Mouse (Mus musculus) testis, adult 2 months (tissue): ENCODE measurements around the gene Nr1d1.

Experiments
- CTCF ChIP-seq: fragments of 200-500 bp; IDR thresholded peaks from 2 replicates; pipeline ENCODE4 v1.5.1; 2012; ENCODE audit warnings: low read depth, mild to moderate bottlenecking, inconsistent platforms, low read length, moderate library complexity; ENCODE audit not compliant: control insufficient read depth, insufficient read depth, insufficient replicate concordance
- POLR2A ChIP-seq: fragments of 200-500 bp; IDR thresholded peaks from 2 replicates; pipeline ENCODE4 v1.6.1; 2012; ENCODE audit warnings: low read depth, mild to moderate bottlenecking, inconsistent platforms, low read length, moderate library complexity; ENCODE audit not compliant: control insufficient read depth

DNA sequence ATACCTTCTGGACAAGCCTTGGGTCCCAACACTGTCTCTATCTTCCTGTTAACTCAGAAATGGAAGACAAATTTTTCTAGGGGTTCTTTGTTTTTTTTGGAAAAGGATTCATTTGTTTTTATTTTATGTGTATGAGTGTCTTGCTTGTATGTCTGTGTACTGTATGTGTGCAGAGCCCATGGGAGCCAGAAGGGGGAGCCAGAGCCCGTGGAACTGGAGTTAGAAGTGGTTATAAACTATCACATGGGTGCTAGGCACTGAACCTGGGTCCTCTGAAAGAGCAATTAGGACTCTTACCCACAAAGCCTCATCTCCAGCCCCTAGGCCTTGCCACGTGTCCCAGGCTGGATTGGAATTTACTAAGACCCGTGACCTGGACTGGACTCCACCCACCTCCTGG is 41.1 kb downstream of the Nr1d1 start:
- TF ChIP-seq POLR2A = no peak
- TF ChIP-seq CTCF = peak; percentile 54; the same call in 1 of the 2 replicates
